Mouse (Mus musculus): Measurements from ENCODE around the gene Drc3.

- TF ChIP-seq CTCF (IDR thresholded peaks at IDR 0.05; ENCODE audit: extremely low read depth, insufficient read length, insufficient replicate concordance, low read depth, low read length) (no peak), POLR2A (IDR thresholded peaks at IDR 0.05; ENCODE audit: low read depth, low read length) (no peak; the same call in 1 of the 2 replicates)
These were observed 73.3 kb downstream of the Drc3 start for GRCm38 (mm10) chr11:60426417-60426816.

Data from small intestine, adult 2 months (tissue).